In genomic region chr1:142157310-142157709, GRCm38 (mm10) we compare ENCODE assay signal across 25 mouse cellular contexts.
A peak's percentile ranks its signal among the peaks of the same experiment; 100 is the strongest.
DNase-seq lines count a peak whose midpoint lies in the region; ATAC-seq and TF ChIP-seq lines count a peak whose summit lies in the region.
"Had no signal": no experiment of that assay in that cellular context is flagged by ENCODE, and none has a peak within 500 bp of the region (broad histone marks: within the 10 kb centered on the region; RNA-seq: fewer than 3 reads in every experiment).

No protein-coding gene starts in this region.

- no peak overlapping the region for H3K4me2 ChIP-seq in intestine, embryonic 14.5 days (ENCODE audit: low read length)
- no peak overlapping the region for H3K4me2 ChIP-seq in intestine, embryonic 16.5 days (ENCODE audit: low read depth, low read length)
- H3K4me2 ChIP-seq: embryonic facial prominence, embryonic 12.5 days; forebrain, embryonic 13.5 days; forebrain, embryonic 15.5 days had no signal

- no peak overlapping the region for H3K27ac ChIP-seq in intestine, embryonic 14.5 days (ENCODE audit: low read depth)
- no peak overlapping the region for H3K27ac ChIP-seq in intestine, embryonic 16.5 days (ENCODE audit: low read length)
- no peak overlapping the region for H3K27ac ChIP-seq in cerebellum, adult 2 months (ENCODE audit: insufficient read depth, low read length)
- H3K27ac ChIP-seq in kidney, adult 2 months (ENCODE audit: insufficient read depth, low read depth, low read length): no peak overlapping the region
- H3K27ac ChIP-seq: embryonic facial prominence, embryonic 10.5 days; embryonic facial prominence, embryonic 12.5 days; forebrain, embryonic 13.5 days; forebrain, embryonic 15.5 days had no signal

- no peak for TF ChIP-seq POLR2A in cerebellum, adult 2 months (IDR thresholded peaks at IDR 0.05; ENCODE audit: borderline replicate concordance, insufficient read depth, low read length)
- no peak for TF ChIP-seq POLR2A in kidney, adult 2 months (IDR thresholded peaks at IDR 0.05; ENCODE audit: low read depth, low read length)

- no peak overlapping the region for H3K9ac ChIP-seq in intestine, embryonic 14.5 days (ENCODE audit: low read length)
- H3K9ac ChIP-seq in intestine, embryonic 16.5 days (ENCODE audit: low read depth, low read length): no peak overlapping the region
- H3K9ac ChIP-seq: embryonic facial prominence, embryonic 12.5 days; forebrain, embryonic 13.5 days; forebrain, embryonic 15.5 days had no signal

- no peaks in the 10 kb centered on the region for H3K27me3 ChIP-seq in intestine, embryonic 14.5 days (replicated peaks; ENCODE audit: control insufficient read depth, insufficient read depth, low read length)
- H3K27me3 ChIP-seq in intestine, embryonic 16.5 days (replicated peaks; ENCODE audit: control insufficient read depth, insufficient read depth, low read length): no peaks in the 10 kb centered on the region
- H3K27me3 ChIP-seq in cerebellum, adult 2 months (ENCODE audit: control insufficient read depth, insufficient read depth, low read length): no peaks in the 10 kb centered on the region
- H3K27me3 ChIP-seq in kidney, adult 2 months (replicated peaks; ENCODE audit: control insufficient read depth, insufficient read depth, low read length): no peaks in the 10 kb centered on the region
- H3K27me3 ChIP-seq: CH12.LX; embryonic facial prominence, embryonic 12.5 days; forebrain, embryonic 13.5 days; forebrain, embryonic 15.5 days; Patski had no signal

- H3K36me3 ChIP-seq in intestine, embryonic 14.5 days (ENCODE audit: control insufficient read depth, insufficient read depth, low read length): no peaks in the 10 kb centered on the region
- no peaks in the 10 kb centered on the region for H3K36me3 ChIP-seq in intestine, embryonic 16.5 days (ENCODE audit: control insufficient read depth, insufficient read depth, low read length)
- no peaks in the 10 kb centered on the region for H3K36me3 ChIP-seq in kidney, adult 2 months (ENCODE audit: control insufficient read depth, insufficient read depth, low read length)
- H3K36me3 ChIP-seq: embryonic facial prominence, embryonic 10.5 days; embryonic facial prominence, embryonic 12.5 days; forebrain, embryonic 15.5 days; G1E had no signal

- DNase-seq in intestine, embryonic 14.5 days (ENCODE audit: low spot score): no peak
- peak; percentile 21 to 52 for DNase-seq in urinary bladder, adult 18-20 months (ENCODE audit: low spot score in 2 of 2)
- no peak for DNase-seq in urinary bladder, postnatal 10 days (ENCODE audit: low spot score)
- peak; percentile 61 for DNase-seq in urinary bladder, postnatal 14 days (ENCODE audit: low spot score)
- peak; percentile 46 to 65 for DNase-seq in urinary bladder, postnatal 36 days (ENCODE audit: low spot score in 2 of 2)
- no peak for DNase-seq in cerebellum, adult 2 months
- DNase-seq in kidney, adult 2 months: no peak
- DNase-seq: adrenal gland, adult 8-10 months; adrenal gland, postnatal 14 days; adrenal gland, postnatal 36 days; B cell, adult 2 months; cerebellum, adult 18-20 months; cerebellum, adult 9-10 months; cerebellum, postnatal 10 days; cerebellum, postnatal 25 days had no signal

- H3K4me3 ChIP-seq in intestine, embryonic 14.5 days (ENCODE audit: low read depth, low read length): no peak overlapping the region
- no peak overlapping the region for H3K4me3 ChIP-seq in intestine, embryonic 16.5 days (ENCODE audit: low read length)
- H3K4me3 ChIP-seq in cerebellum, adult 2 months (replicated peaks; ENCODE audit: insufficient read depth, low read depth, low read length): no peak overlapping the region
- no peak overlapping the region for H3K4me3 ChIP-seq in kidney, adult 2 months (ENCODE audit: insufficient read depth, low read depth, low read length)
- H3K4me3 ChIP-seq: embryonic facial prominence, embryonic 10.5 days; embryonic facial prominence, embryonic 12.5 days; forebrain, embryonic 13.5 days; forebrain, embryonic 15.5 days had no signal

- ATAC-seq in intestine, embryonic 14.5 days (replicated peaks; ENCODE audit: low FRiP score, low TSS enrichment, low read depth): peak; percentile 55; the same call in 1 of the 2 replicates
- ATAC-seq in intestine, embryonic 16.5 days: no peak
- ATAC-seq: activated CD4-positive, CD25-positive, alpha-beta regulatory T cell, adult 4 months; CD4-positive, CD25-positive, alpha-beta regulatory T cell, adult 4 months; forebrain, embryonic 13.5 days; forebrain, embryonic 15.5 days; Patski had no signal

- H3K4me1 ChIP-seq in intestine, embryonic 14.5 days (replicated peaks; ENCODE audit: control insufficient read depth, insufficient read depth, low read length): no peaks in the 10 kb centered on the region
- H3K4me1 ChIP-seq in intestine, embryonic 16.5 days (ENCODE audit: control insufficient read depth, insufficient read depth, low read length): no peaks in the 10 kb centered on the region
- H3K4me1 ChIP-seq in cerebellum, adult 2 months (ENCODE audit: control insufficient read depth, insufficient read depth, low read length): no peaks in the 10 kb centered on the region
- H3K4me1 ChIP-seq in kidney, adult 2 months (ENCODE audit: control insufficient read depth, insufficient read depth, low read length): no peaks in the 10 kb centered on the region
- H3K4me1 ChIP-seq: embryonic facial prominence, embryonic 10.5 days; embryonic facial prominence, embryonic 12.5 days; forebrain, embryonic 13.5 days; forebrain, embryonic 15.5 days had no signal

- H3K9me3 ChIP-seq in intestine, embryonic 14.5 days (ENCODE audit: control insufficient read depth, low read length): no peaks in the 10 kb centered on the region
- no peaks in the 10 kb centered on the region for H3K9me3 ChIP-seq in intestine, embryonic 16.5 days (ENCODE audit: control insufficient read depth, low read length)
- H3K9me3 ChIP-seq: embryonic facial prominence, embryonic 10.5 days; embryonic facial prominence, embryonic 12.5 days; forebrain, embryonic 13.5 days; forebrain, embryonic 15.5 days had no signal

- 61% methylated on average over 2 of the region's 2 CpGs for WGBS in intestine, embryonic 14.5 days
- WGBS in intestine, embryonic 16.5 days: 45% methylated on average over 2 of the region's 2 CpGs
- 56% methylated on average over 2 of the region's 2 CpGs for WGBS in cerebellum, adult 2 months
- 56% methylated on average over 2 of the region's 2 CpGs for WGBS in kidney, adult 2 months

- TF ChIP-seq CTCF in cerebellum, adult 2 months (IDR thresholded peaks at IDR 0.05; ENCODE audit: borderline replicate concordance, insufficient read depth, low read depth, low read length): no peak
- no peak for TF ChIP-seq CTCF in kidney, adult 2 months (conservative IDR thresholded peaks at IDR 0.05; ENCODE audit: insufficient read depth, insufficient read length, low read depth, low read length)

Comparison
In these comparisons a context has a peak if more than half of its experiments do, and no peak if none do; other contexts are left out.
1. DNase-seq: peak in urinary bladder, adult 18-20 months (2 of 2), urinary bladder, postnatal 14 days (single experiment) and urinary bladder, postnatal 36 days (2 of 2); none in intestine, embryonic 14.5 days (single experiment), urinary bladder, postnatal 10 days (single experiment), cerebellum, adult 2 months (0 of 2) and kidney, adult 2 months (single experiment).